Mouse (Mus musculus) kidney, adult 9 months (tissue): Measurements from ENCODE around the gene Ehbp1.

Experiments used
- DNase-seq: peaks from one replicate; pipeline ENCODE4 v3.0.0; 2022

The Ehbp1 gene

DNA sequence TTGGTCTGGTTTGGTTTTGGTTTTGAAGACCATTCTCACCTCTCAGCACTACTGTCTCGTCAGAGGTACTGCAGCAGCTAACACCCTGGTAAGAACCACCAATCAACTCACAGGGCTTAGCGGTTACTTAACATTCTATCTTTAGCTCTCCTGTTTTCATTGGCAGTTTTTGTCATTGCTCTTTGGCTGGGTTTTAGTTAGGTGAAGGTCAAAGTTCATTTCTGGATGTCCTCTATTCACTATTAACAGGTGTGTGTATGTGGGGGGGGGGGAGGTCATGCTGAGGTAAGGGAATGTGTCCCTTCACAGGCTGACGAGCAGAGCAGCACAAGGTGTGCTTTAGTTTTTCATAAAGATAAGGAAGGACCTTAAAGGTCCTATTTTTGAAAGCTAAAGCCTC lies 147.5 kb downstream of the Ehbp1 start:
- peak; percentile 83 for DNase-seq

DNA sequence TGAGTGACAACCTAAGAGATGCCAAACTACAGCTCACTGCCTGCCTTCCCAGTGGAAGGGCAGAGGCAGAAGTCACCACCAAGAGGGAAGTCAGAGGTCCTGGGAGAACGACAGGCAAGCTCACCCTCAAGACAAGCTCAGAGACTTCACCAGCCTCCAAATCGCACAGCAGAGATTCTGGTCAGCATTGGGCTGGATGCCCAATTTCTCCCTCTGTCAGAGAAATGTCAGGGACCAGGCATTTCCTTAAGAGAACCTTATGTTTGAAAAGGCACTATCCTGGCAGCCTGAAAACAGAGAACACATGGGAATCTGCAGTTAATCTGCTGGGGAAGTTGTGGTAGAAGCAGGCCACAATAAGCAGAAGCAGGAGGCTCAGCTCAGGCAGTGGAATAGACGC lies 151.5 kb downstream of the Ehbp1 start:
- DNase-seq: no peak

DNA sequence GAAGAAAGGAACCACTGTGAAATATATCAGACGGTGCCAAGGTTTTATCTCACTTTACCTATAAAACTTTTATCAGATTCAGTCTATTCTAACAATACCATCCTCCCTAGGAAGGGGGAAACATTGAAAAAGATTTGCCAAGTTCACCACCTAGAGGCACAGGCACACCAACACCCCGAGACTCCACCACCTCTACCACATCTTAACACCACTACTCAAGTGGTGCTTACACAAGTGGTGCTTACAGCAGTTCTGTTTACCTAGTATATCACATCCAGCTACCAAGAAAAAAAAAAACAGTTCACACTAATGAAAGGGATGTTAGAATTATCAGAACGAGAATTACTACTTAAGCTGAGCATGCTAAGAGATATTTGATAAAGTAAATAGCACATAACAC lies 152.1 kb downstream of the Ehbp1 start:
- no peak for DNase-seq

DNA sequence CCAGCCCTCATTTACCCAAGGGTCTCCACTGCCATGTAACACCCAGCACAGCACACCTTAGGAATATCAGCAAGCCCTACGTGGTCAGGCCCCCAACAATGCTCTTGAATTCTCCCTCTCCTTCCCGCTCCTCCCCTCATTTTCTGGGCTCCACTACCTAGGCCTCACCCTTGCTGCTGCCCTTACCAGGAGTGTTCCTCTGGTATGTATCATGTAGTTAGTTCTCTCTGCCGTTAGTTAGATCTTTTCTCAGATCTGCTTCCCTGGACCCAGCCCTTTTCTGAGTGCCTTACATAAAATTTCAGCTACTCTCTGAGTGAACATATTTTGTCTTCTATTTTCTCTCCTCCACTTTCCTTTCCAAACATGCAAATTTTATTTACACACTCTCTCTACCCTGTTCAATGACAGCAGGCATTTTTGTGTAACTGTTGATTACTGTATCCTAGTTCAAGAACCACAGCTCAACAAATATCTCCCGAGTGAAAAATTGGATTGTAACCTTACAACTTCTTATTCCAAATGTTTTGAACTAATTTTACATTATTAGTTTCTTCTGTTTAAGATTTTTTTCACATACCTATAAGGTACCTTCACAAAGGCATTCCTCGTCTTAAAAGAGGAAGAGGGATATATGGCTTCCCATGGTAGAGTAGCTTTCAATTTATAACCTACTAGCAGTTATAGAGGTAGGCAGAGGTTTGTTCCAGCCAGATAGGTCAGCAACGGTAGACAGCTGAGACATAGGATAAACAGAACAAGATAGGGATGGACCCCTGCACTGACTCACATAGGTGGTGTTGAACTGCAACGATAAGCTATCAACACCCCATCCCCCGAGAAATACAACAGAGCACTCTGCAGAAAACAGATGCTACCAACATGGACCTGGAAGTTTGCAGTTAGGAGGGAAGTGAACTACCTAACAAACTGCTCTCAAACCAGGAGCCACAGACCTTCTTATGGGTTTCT lies 160.3 kb downstream of the Ehbp1 start:
- DNase-seq: no peak

DNA sequence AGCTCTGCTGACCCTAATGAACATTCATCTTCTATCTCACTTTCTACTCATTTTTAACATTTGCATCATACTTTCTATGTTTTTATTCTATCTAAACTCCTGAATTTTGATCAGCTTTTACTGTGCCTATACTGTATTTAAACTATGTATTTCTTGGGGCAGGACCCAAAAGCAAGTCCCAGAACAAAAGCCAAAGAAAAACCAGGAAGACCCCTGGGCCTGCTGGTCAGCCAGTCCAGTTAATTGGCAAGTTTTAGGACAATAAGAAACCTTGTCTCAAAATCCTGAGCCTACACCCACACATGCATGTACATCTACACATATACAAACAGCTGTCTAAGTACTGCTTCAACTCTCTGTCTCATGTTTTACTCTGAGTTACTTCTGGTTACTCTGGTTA lies 161.9 kb downstream of the Ehbp1 start:
- DNase-seq: no peak

DNA sequence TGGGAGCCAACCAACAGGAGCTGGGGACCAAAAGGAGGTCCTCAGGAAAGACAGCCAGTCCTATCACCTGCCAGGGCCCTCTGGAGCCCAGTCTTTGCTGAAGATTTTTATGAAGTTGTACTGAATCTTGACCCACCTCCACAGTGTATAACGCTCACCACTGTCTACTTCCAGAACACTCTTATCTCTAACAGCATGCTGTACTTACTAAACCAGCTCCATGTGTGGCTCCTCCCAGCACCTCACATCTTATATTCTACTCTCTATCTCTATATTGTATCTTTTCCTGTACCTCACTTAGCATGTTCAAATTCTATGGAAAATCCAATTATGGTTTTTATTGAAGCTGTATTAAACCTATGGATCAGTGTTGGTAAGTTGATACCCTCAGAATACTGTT lies 163.5 kb downstream of the Ehbp1 start:
- no peak for DNase-seq

DNA sequence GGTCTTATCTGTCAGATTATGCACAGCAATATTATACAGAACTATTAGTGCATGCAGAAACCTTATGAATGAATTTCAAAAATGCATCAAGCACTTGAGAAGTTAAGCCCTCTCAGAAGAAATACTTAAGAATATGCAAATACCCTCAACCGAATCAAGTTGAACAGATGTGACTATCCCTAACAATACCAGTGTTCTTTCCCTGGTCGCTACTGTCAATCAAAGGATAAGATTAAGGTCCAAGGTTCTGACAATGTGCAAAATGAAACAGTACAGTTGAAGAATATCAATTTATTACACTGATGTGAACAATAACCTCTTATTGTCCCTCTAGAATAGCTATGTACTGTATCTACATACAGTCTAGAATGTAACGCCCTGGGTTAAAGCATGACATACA lies 167.8 kb downstream of the Ehbp1 start:
- DNase-seq: no peak

DNA sequence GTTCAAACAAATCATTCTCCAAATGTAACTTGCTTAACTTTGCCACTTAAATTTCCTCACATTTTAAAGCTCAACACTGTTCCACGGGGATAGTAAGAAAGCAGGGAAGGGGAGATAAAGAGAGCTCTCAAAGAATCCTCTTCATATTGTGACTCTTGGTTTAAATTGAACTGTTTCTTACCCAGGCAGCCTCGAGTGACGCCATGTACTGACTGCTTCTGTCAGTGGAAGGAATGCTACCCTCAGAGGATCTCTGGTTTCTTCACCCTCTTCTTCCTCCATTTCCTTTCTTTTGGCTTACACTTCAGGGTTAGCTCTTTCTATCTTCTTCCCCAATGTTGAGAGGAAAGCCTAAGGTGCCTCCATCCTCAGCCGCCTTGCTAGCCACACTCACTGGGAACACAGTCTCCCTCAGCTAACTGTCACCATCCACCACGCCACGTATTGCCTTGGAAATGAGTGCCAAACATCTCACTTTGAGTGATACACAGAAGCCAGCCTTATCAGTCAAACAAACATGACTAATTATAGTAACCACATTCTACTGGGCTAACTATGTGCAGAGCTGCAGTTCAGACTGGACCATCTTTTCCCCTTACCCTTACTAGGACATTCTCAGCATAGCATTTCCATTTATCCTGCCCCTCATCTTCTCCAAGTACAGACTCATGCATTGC lies 171.0 kb downstream of the Ehbp1 start:
- DNase-seq: no peak

DNA sequence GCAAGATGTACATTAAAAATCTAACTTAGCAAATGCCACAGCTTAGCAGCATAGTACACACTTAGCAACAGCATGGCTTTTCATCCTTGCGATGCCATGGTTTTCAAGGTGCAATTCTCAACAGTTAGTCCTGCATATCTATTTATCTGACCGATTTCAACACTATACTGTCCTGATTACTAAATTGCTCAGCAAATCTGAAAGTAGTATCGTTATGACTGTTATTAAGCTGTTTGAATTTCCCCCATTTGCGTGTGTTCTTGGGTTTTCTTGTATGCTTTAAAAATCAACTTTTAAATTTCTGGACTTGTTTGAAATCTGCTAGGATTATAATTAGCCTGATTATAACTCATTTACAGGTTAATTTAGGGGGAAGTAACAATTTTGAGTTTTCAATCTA lies 184.2 kb downstream of the Ehbp1 start:
- DNase-seq: no peak

DNA sequence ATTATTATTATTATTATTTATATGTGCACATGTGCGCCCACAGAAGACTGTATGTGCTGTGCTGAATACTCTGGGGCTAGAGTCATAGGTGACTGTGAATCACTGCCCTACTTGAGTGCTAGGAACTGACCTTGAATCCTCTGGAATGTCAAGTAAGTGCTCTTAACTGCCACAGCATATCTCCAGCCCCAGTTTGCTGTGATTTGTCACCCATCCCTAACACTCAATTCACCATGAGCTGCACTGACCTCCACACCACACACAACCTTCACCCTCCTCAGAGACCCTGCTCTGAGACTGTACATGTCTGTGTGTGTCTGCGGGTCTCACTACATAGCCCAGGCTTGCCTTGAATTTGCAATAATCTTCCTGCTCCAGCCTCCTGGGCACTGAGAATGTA lies 185.9 kb downstream of the Ehbp1 start:
- DNase-seq: no peak

DNA sequence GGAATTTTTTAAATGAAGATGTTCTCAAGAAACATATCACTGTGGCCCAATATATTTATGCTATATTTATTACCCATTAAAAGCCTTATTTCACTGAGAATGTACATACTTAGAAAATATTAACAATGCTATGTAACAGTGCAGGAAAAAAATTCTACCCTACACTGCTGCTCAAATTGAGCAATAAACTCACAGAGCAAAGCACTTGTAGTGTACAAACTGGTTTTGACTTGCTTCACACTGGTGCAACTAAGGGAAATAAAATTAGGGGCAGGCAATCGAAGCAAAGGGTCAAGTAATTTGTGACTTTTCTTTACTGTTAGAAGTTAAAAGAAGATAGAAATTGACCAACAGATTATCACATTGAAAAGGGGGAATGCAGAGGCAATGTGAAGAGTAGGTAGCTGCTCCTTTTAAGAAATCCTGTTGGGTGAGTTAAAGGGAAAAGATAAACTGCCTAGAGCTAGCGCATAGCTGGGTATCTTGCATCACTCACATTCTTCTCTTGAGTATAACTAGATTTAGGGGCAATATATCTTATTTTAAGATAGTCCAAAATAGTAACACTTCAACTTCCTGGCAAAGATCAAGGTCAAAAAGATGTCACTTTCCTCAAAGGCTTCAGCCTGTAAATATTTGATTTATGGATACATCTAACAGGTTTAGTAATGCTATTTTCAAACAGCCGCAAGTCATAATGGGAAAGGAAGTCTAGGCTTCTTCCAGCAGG lies 186.6 kb downstream of the Ehbp1 start:
- DNase-seq: peak; percentile 11

DNA sequence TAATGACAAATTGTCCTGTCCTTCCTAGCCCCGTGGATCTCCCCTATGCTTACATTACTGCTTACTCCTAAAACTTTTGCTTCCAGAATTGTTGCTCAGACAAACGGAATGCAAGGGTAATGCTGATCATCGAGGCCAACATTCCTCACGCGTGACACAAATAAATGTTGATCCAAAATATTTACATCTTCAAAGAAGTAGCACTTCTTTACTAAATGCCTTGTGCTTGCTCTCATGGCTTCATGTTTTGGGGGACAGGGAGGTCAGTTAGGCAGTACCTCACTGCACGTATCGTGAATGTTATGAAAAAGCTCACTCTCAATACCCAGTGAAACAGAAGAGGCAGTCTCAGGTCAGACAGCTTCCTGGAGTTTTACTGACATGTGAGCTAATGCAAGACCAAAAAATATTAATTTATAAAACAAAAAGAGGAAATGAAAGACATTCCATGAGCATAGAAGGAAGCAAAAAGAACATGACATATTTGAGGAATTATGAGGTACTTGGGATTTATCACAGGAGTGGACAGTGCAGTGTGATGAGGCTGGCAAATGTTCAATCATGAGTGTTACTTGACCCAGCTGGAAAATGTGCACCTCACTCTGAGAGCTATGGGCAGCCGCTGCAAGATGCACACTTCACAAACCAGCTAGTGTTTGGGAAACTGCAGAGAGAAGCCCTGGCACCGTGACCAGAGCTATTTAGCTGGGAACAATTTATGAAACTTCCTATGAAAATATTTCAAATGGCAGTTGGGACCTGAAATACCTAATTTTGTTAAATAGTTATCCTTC lies 187.4 kb downstream of the Ehbp1 start:
- no peak for DNase-seq

DNA sequence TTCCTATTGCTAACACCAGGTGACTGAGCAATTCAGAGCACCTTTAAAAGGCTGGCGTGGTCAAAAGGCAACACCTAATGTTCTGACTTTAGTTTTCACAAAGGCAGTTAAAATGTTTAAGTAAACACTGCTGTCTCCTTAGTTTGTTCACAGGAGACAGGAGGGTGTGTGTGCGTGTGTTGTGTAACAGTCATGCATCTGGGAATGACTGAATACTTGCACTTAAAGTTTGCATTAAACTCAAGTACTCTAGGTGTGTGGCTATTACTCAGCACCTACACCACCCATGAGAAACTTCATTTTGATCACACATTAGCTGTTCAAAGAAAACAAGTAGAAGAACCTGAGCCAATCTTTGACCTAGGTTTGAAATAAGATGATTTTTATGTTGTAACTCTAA lies 201.4 kb downstream of the Ehbp1 start:
- DNase-seq: no peak

DNA sequence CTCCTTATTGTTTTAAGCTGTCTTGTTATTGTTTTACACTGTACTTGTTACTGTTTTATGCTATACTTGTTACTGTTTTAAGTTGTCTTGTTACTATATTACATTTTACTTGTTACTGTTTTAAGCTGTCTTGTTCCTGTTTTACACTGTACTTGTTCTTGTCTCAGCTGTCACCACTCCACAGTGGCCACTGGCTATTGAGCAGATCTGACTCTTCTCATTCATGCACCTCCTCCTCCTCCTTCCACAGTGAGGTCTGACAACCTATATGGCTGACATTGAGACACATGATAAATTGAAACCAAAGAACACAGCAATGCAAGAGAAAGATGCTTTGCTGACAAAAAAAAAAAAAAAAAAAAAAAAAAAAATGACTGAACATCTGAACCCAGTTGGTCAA lies 203.6 kb downstream of the Ehbp1 start:
- DNase-seq: no peak

DNA sequence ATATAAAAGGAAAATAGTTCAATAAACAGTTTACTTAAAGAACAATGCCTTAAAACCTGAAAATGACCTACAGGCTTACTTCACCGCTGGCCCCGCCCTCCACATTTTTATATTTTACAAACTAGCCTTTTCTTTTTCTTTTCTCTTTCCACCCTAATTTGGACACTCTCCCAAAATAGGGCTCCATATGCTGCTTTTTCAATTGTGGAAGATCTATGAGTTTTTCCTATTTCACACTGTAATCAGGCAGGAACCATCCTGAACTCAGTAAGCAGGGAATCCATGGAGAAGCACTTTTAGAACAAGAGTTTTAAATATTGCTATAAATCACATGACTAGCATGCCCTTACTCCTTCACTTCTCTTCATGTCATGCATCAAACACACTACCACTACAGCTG lies 216.9 kb downstream of the Ehbp1 start:
- DNase-seq: no peak

DNA sequence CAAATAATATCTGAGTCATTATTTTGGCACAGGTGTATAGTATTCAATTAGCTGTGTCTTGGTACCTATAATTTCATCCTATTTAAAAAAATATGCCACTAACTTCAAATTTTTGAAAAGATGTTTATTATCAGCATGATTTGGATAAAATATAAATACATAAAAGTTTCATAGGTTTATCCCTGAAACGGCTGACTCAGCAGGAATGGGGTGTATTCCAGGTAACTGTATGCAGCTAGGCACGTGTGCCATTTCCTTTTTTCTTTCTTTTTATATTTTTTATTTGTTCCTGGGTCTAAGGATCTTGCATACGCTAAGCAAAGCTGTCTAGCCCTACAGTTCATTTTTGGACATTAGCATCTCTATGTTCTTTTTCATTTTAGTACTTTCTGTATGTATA lies 223.2 kb downstream of the Ehbp1 start:
- no peak for DNase-seq

DNA sequence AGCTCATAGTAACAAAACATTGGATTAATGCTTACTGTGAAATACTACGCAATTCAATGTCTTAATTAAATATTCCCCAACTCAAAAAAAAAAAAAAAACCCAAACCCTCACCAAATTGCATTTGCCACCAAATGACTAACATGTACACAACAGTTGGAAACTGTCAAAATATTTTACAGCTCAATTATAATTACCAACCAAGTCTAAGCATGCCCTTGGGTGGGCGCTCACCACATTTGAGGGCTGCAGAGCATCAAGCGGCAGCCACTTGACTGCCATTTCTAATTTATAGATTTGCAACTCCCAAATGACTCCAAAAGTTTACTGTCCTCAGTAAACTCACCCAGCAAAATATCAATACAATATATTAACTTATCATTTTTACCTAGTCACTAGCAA lies 229.9 kb downstream of the Ehbp1 start:
- no peak for DNase-seq

DNA sequence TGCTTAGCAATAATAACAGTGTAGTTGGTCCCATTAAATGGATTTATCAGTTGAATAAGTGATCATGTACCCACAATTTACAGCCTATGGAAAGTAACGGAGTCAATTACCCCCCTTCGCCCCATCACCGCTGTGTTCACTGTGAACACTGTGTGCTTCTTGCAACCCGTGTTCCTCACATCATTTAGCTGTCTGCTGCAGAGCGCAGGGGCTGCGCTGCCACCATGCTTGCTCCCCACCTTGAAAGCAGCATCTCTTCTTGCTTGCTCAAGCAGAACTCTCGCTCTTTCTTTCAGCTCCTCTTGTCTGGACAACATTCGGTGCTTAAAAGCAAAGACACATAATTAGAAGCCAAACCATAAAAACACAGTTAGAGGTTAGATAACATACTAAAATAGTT lies 252.7 kb downstream of the Ehbp1 start:
- no peak for DNase-seq

DNA sequence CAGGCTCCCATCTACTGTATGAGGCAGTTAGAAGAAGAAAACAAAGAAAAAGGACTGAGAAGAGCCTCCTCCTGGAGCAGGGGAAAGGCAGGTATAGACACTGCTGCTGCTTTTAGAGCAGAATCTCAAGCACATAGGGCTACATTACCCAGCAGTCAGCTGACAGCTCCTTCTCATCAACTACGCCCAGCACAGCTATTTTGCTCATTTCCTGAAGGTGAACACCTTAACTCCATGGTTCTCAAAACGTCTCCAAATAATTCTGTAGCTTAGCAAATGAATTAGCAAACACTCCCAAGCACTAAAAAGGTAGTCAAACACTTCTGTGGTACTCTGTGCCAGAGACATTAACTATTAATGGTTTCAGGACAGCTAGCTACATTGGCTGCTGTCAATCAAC lies 278.7 kb downstream of the Ehbp1 start:
- DNase-seq: no peak

DNA sequence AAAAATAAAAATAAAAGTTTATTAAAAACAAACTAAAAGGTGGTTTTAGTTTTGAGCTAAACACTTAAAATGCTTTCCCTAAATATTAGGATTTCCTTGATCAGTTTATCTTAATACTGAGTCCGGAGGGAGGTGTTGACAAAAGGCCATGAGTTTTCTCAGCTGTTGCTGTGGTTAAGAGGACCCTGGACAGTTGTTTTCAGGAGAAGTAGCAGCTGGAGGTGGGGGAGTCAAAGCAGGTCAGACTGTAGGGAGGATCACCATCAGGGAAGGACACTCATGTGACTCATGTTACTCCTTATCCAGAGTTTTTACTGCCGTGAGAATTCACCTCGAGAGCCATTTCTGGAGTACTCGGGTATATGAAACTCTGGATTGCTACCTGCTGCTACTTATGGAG lies 280.4 kb downstream of the Ehbp1 start:
- no peak for DNase-seq

DNA sequence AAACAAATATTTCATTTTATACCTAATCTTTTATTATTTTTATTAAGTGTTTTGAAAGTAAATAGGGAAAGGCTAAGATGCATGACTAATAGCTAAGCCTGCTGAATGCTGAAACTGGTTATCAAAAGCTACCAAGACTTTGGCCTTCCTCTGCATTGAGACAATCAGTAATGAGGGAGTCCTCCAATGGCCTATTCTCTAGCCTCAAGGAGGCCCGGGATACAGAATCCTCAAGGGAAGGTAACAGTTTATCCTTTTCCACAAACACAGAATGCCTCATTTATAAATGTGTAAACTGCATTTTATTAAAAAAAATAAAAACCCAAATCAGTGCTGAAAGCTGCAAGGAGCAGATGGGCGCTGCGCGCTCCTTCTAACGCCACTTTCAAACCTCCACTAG lies 284.6 kb downstream of the Ehbp1 start:
- no peak for DNase-seq

DNA sequence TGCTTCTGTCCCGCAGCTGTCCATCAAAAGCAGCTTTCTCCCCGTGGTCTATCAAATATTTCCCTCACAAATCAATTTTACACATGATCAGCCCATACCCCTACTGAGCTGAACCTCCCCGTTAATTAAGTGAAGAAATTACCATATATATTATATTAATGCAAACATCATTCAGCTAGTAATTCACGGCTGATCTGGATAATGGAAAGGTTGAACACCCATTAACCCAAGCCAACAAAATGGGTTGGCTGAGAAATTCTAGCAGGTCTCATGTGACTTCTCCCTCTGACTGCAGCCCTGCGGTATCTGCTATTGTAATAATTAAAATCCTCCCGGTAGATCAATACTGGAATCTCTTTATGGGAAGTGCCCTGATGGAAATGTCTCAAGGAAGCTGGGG lies 286.2 kb downstream of the Ehbp1 start:
- no peak for DNase-seq
